Mouse (Mus musculus) kidney, embryonic 14.5 days (tissue): ENCODE data around the gene 4933402J07Rik. TPM values are rescaled to one million over a fixed set of nuclear protein-coding genes. Genes with fewer than 3 reads are reported as not detected.
A peak's percentile ranks its signal among the peaks of the same experiment; 100 is the strongest.

Source experiments
- ATAC-seq: fragments of 200-750 bp; cut with Nextera tagmentation; 2 replicates; pipeline ENCODE4 v1.8.0; 2017; ENCODE audit warnings: moderate number of reproducible peaks, mild to moderate bottlenecking, moderate TSS enrichment, moderate library complexity; ENCODE audit not compliant: low FRiP score, low TSS enrichment
- H3K27ac ChIP-seq: fragments of 300-500 bp; sonication (generic); 2 replicates; pipeline ENCODE4 v1.5.1; 2014; ENCODE audit warnings: low read depth, mild to moderate bottlenecking, low read length, moderate library complexity, mixed read lengths
- H3K27me3 ChIP-seq: fragments of 300-500 bp; sonication (generic); 2 replicates; pipeline ENCODE4 v1.6.1; 2014; ENCODE audit warnings: mild to moderate bottlenecking, low read length; ENCODE audit not compliant: control insufficient read depth, insufficient read depth
- H3K36me3 ChIP-seq: fragments of 300-500 bp; sonication (generic); 2 replicates; pipeline ENCODE4 v1.6.1; 2014; ENCODE audit warnings: low read length, mixed read lengths; ENCODE audit not compliant: control insufficient read depth, insufficient read depth
- H3K4me1 ChIP-seq: fragments of 300-500 bp; sonication (generic); 2 replicates; pipeline ENCODE4 v1.6.1; 2014; ENCODE audit warnings: low read length, mixed read lengths; ENCODE audit not compliant: control insufficient read depth, insufficient read depth
- H3K4me2 ChIP-seq: fragments of 300-500 bp; sonication (generic); replicated peaks from 2 replicates; pipeline ENCODE4 v1.6.1; 2014; ENCODE audit warnings: low read depth, mild to moderate bottlenecking, low read length
- H3K4me3 ChIP-seq: fragments of 300-500 bp; sonication (generic); 2 replicates; pipeline ENCODE4 v1.5.1; 2014; ENCODE audit warnings: mild to moderate bottlenecking, low read length
- H3K9ac ChIP-seq: fragments of 300-500 bp; sonication (generic); 2 replicates; pipeline ENCODE4 v1.6.1; 2014; ENCODE audit warnings: low read depth, mild to moderate bottlenecking, low read length, moderate library complexity
- H3K9me3 ChIP-seq: fragments of 300-500 bp; sonication (generic); 2 replicates; pipeline ENCODE4 v1.6.1; 2016; ENCODE audit warnings: low read length; ENCODE audit not compliant: control insufficient read depth
- WGBS: fragments of 180-500 bp; shearing (Covaris S2); extraction: QIAGEN DNeasy Blood & Tissue Kit; methylation state at CpG from one replicate; pipeline ENCODE4 v1.1.7; 2014; 5-methylcytosine and 5-hydroxymethylcytosine counted together
- polyA plus RNA-seq: library from polyadenylated mRNA; unstranded; fragments of >200 nt; fragmentation: Nextera tagmentation; extraction: Ambion mirVana; gene quantifications from 2 replicates; pipeline ENCODE4 v1.2.1, GENCODE M21; 2014

The 4933402J07Rik gene
- polyA plus RNA-seq, 1 experiment from 2014 or later: not detected

GRCm38 (mm10) chr8:87552801-87553200 is 10.9 kb upstream of the 4933402J07Rik start:
- Histone ChIP-seq H3K27me3 (no peaks in the 10 kb centered on the region), H3K4me2 (no peak overlapping the region), H3K9me3 (no peaks in the 10 kb centered on the region), H3K27ac (no peak overlapping the region), H3K9ac (no peak overlapping the region), H3K4me3 (no peak overlapping the region), H3K4me1 (no peaks in the 10 kb centered on the region), H3K36me3 (no peaks in the 10 kb centered on the region)
- ATAC-seq: no peak
- WGBS: 45% methylated on average over 1 of the region's 1 CpGs

- Histone ChIP-seq H3K4me3 (no peak overlapping the region), H3K9me3 (no peaks in the 10 kb centered on the region), H3K4me2 (no peak overlapping the region), H3K27me3 (no peaks in the 10 kb centered on the region), H3K36me3 (no peaks in the 10 kb centered on the region), H3K4me1 (no peaks in the 10 kb centered on the region), H3K27ac (no peak overlapping the region), H3K9ac (no peak overlapping the region)
- no peak for ATAC-seq
- WGBS: 49% methylated on average over 2 of the region's 2 CpGs
Measured at GRCm38 (mm10) chr8:87560801-87561200, 2.9 kb upstream of the 4933402J07Rik start.

- H3K9me3 ChIP-seq: no peaks in the 10 kb centered on the region
- H3K27ac ChIP-seq: no peak overlapping the region
- no peak overlapping the region for H3K4me2 ChIP-seq
- 83% methylated on average over 5 of the region's 5 CpGs for WGBS
- peaks cover 9% of the 10 kb centered on the region; the same call in 1 of the 2 replicates for H3K4me1 ChIP-seq
- H3K36me3 ChIP-seq: no peaks in the 10 kb centered on the region
- no peak overlapping the region for H3K4me3 ChIP-seq
- no peak overlapping the region for H3K9ac ChIP-seq
- no peaks in the 10 kb centered on the region; the same call in 1 of the 2 replicates for H3K27me3 ChIP-seq
- ATAC-seq: no peak
Measured at GRCm38 (mm10) chr8:87569203-87569602, 5.5 kb downstream of the 4933402J07Rik start.

DNA sequence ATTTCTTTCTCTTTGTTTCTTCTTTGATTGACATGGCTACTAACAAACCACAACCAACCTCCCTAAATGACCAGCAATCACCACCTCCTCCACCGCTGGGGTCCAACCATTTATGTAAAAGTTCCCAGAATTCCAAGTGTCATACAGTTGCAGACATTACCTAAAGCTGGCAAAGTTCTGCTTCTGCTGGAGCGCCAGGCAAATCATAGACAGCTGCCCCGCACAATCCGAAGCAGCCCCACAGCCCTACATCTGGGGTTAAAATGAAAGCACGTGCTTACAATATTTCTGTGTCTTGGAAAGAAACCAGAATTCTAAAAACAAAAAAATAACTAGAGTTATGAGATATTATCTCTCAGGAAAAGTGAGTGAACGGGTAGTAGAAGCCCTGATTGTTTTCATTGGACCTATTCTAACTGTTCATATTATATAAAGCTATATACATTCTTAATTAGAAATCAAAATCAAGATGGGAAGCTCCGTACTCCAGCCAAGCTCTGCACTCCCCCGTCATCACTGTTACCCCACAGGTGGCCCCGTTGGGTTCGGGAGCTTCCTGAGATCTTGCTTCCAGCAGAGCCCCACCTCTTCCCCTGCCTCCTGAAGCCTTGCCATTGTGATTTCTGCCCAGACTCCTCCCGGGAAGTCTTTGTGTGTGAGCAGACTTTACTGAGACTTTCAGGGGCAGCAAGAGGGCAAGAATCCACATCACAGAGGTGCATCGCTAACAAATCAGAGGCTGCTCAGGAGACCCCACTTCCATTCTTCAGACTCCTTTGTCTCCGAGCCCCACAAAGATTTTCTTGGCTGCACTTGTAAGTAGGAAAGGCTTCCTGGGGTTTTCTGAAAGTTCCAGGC is 6.3 kb downstream of the 4933402J07Rik start:
- Histone ChIP-seq H3K9me3 (no peaks in the 10 kb centered on the region), H3K4me3 (peak overlapping the region; percentile 25), H3K27me3 (no peaks in the 10 kb centered on the region; the same call in 1 of the 2 replicates), H3K4me1 (peaks cover 9% of the 10 kb centered on the region; the same call in 1 of the 2 replicates), H3K36me3 (no peaks in the 10 kb centered on the region), H3K27ac (no peak overlapping the region), H3K4me2 (peak overlapping the region; percentile 48), H3K9ac (peak overlapping the region; percentile 32)
- WGBS: 33% methylated on average over 13 of the region's 13 CpGs
- ATAC-seq: no peak

DNA sequence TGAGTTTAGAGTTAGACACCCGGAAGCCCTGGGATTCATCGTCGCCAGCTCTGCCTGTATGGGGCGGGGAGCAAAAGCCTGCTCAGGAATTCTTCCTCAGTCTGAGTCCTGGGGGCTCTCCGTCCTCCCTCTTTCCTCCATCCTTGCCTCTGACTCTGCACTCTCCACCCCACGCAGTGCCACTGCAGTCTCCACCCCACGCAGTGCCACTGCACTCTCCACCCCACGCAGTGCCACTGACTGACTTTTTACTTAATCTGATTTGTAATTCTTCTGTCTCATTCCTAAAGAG is 6.9 kb downstream of the 4933402J07Rik start:
- peak overlapping the region; percentile 32 for H3K9ac ChIP-seq
- H3K9me3 ChIP-seq: no peaks in the 10 kb centered on the region
- H3K36me3 ChIP-seq: no peaks in the 10 kb centered on the region
- 3% methylated on average over 8 of the region's 8 CpGs for WGBS
- no peak overlapping the region for H3K27ac ChIP-seq
- no peak for ATAC-seq
- peak overlapping the region; percentile 25 for H3K4me3 ChIP-seq
- peaks cover 9% of the 10 kb centered on the region; the same call in 1 of the 2 replicates for H3K4me1 ChIP-seq
- H3K27me3 ChIP-seq: no peaks in the 10 kb centered on the region; the same call in 1 of the 2 replicates
- peak overlapping the region; percentile 48 for H3K4me2 ChIP-seq

DNA sequence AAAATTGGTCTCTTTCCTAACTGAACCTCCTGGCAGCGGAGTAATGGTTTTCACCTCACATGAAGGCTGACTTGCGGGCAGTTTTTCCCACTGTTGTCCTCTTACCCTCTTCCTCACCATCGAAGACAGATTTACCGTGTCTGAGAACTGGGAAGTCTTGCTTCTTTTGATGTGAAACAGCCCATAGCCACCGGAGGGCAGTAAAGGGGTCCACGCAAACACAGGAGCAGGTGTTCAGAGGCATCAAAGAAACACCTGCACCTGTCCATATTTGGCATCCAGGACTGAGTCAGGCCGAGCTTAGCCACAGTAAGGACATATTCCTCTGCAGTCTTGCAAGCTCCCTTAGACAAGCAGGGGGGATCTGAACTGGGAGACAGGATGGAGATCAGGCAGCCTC is 7.2 kb downstream of the 4933402J07Rik start:
- 5% methylated on average over 7 of the region's 7 CpGs for WGBS
- peak overlapping the region; percentile 25 for H3K4me3 ChIP-seq
- ATAC-seq: no peak
- no peaks in the 10 kb centered on the region for H3K9me3 ChIP-seq
- peaks cover 9% of the 10 kb centered on the region; the same call in 1 of the 2 replicates for H3K4me1 ChIP-seq
- H3K36me3 ChIP-seq: no peaks in the 10 kb centered on the region
- peak overlapping the region; percentile 32; the same call in 1 of the 2 replicates for H3K9ac ChIP-seq
- H3K27ac ChIP-seq: no peak overlapping the region
- H3K27me3 ChIP-seq: no peaks in the 10 kb centered on the region; the same call in 1 of the 2 replicates
- peak overlapping the region; percentile 48 for H3K4me2 ChIP-seq

DNA sequence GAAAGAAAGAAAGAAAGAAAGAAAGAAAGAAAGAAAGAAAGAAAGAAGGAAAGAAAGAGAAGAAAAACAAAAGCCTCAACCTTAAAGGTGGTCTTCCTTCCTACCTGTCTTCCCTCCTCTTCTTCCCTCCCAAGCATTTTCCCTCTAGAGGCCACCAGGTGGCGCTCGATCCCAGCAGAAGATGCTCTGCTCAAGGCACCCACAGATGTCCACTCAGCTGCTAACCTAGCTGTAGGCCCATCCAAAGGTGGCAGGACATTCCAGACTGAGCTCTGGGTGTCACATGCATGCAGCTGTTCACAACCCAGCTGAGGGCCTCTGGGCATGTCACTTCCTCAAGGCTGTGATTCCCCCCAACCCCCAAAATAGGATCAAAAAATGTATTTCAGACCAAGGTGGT is 30.6 kb downstream of the 4933402J07Rik start:
- no peaks in the 10 kb centered on the region for H3K9me3 ChIP-seq
- H3K9ac ChIP-seq: no peak overlapping the region
- no peak overlapping the region for H3K27ac ChIP-seq
- no peaks in the 10 kb centered on the region for H3K4me1 ChIP-seq
- no peak overlapping the region for H3K4me2 ChIP-seq
- 0% methylated on average over 2 of the region's 2 CpGs for WGBS
- no peak overlapping the region for H3K4me3 ChIP-seq
- ATAC-seq: no peak
- H3K36me3 ChIP-seq: no peaks in the 10 kb centered on the region
- H3K27me3 ChIP-seq: no peaks in the 10 kb centered on the region

DNA sequence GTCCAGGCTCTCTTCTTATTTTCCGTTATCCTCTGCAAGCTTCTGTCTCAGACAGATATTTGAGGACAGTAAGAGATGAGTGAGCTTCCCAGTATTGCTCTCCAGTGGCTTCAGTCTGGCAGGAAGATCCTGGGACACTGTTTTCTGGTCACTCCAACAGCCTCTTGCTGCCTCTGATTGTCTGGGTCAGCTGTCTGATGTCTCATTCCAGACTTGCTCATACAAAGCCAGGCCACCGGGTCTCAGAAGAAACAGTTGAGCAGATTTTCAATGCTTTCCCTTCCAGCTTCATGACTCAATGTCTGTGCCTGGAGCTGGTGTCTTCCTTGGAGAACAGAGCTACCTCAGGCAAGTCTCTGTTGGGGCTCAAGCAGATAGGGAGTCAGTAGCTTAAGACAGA is 39.1 kb downstream of the 4933402J07Rik start:
- H3K36me3 ChIP-seq: no peaks in the 10 kb centered on the region
- H3K4me3 ChIP-seq: no peak overlapping the region
- no peak for ATAC-seq
- H3K27ac ChIP-seq: no peak overlapping the region
- H3K9me3 ChIP-seq: no peaks in the 10 kb centered on the region
- 0 out of 2 replicates have a peak, but pooled peaks cover 7% of the 10 kb centered on the region for H3K27me3 ChIP-seq
- 75% methylated on average over 2 of the region's 2 CpGs for WGBS
- H3K4me2 ChIP-seq: no peak overlapping the region
- no peak overlapping the region for H3K9ac ChIP-seq
- no peaks in the 10 kb centered on the region for H3K4me1 ChIP-seq

DNA sequence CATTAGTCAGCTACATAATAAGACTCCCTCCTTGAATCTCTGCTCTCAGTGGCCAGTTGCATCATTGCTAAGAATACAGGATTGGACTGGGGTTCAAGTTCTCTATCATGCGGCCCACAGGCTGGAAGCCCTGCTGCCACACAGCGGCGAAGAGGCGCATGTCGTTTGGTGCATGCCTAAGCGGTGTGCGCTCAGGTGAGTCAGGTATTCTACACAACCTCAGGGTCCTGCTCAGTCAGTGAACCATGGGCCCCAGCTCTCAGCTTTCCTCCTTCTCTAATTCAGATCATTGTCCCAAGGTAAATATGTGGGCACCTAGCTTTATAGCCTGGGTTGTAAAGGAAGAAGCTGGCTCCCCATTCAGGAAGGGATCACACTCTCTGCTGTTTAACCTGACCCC is 45.5 kb downstream of the 4933402J07Rik start:
- peak; percentile 61; the same call in 1 of the 2 replicates for ATAC-seq
- H3K36me3 ChIP-seq: no peaks in the 10 kb centered on the region
- no peaks in the 10 kb centered on the region for H3K9me3 ChIP-seq
- no peak overlapping the region for H3K4me3 ChIP-seq
- H3K9ac ChIP-seq: no peak overlapping the region
- H3K4me1 ChIP-seq: 0 out of 2 replicates have a peak, but pooled peaks cover 3% of the 10 kb centered on the region
- no peaks in the 10 kb centered on the region for H3K27me3 ChIP-seq
- WGBS: 61% methylated on average over 7 of the region's 7 CpGs
- H3K4me2 ChIP-seq: no peak overlapping the region
- no peak overlapping the region for H3K27ac ChIP-seq
